Mouse (Mus musculus) liver, adult 2 months (tissue): ENCODE measurements around the gene Gm20388.

Experiments
- CTCF ChIP-seq: fragments of 200-500 bp; IDR thresholded peaks from 2 replicates; pipeline ENCODE4 v1.5.1; 2011; ENCODE audit warnings: low read depth, low read length, control low read depth
- POLR2A ChIP-seq: fragments of 200-500 bp; IDR thresholded peaks from 2 replicates; pipeline ENCODE4 v1.6.1; 2011; ENCODE audit warnings: low read length, control low read depth; ENCODE audit not compliant: insufficient read depth; ENCODE audit errors: extremely low read depth

- TF ChIP-seq CTCF: no peak
- no peak for TF ChIP-seq POLR2A
Measured at GRCm38 (mm10) chr8:120744448-120744847, 833.8 kb downstream of the Gm20388 start.
